Mouse (Mus musculus): ENCODE results near the gene Kmt2a.

DNA sequence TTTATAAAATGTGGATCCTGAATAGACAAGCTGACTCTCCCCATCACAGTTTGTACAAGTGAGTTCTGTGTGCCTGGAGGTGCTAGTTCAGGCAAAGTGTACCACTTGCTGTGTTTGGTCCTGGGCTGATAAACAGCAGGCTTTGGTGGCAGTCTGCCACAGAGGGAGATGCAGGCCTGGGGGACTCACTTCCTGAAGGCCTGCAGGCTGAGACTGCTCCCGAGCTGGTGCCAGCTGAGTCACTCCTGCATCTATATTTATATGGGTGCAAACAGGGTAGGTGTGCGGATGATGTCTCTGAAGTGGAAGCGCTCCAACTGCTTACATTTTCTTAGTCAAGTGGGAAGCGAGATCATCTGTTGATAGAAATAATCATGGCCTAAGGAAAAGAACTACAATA lies 24.5 kb upstream of the Kmt2a start:
- no peak for TF ChIP-seq TAL1 (conservative IDR thresholded peaks at IDR 0.05; ENCODE audit: low read depth, low read length)
- no peak for TF ChIP-seq CTCF (IDR thresholded peaks at IDR 0.05; ENCODE audit: low read depth, low read length)
- TF ChIP-seq GATA1 (IDR thresholded peaks at IDR 0.05; ENCODE audit: borderline replicate concordance, low read length), result no peak

Measured in G1E (cell line).